Mouse (Mus musculus) adrenal gland (tissue): ENCODE results near the gene Slc26a11.

Experiments
- intact Hi-C: fragments of 180-260 bp; cut with DNase I; formaldehyde crosslinking; loops from one replicate; pipeline ENCODE4 v1.15.1; 2025
- microRNA-seq, 2 experiments: library from miRNA; unstranded; fragments of <30 nt; microRNA quantifications; one replicate each; pipeline ENCODE4; 2019

Gene Slc26a11

DNA sequence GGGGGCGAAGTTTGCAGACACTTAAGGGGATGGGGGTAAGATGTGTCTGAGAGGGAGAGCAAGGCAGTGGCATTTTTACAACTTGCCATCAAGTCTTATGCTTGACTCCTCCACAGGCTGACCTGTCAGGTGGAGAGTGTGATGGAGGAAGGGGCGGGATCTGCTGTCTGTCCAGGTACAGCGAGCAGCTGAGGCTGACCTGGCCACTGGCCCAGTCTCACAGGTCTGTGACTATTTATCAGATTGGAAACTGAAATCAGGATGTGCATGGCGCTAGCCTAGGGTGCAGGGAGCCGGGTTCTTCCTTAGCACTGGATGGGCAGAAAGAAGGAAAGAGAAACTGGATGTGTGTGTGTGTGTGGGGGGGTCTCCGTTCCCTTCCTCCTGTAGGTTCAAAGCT is 38.9 kb downstream of the Slc26a11 start:
- intact Hi-C loops = loop anchor here (5.0 kb wide), 1 partner anchor 37 kb away; the partner anchor contains the start of genes Sgsh and Slc26a11

GRCm38 (mm10) chr11:119395394-119395793 is 40.0 kb downstream of the Slc26a11 start:
- intact Hi-C loops = no loop called here

DNA sequence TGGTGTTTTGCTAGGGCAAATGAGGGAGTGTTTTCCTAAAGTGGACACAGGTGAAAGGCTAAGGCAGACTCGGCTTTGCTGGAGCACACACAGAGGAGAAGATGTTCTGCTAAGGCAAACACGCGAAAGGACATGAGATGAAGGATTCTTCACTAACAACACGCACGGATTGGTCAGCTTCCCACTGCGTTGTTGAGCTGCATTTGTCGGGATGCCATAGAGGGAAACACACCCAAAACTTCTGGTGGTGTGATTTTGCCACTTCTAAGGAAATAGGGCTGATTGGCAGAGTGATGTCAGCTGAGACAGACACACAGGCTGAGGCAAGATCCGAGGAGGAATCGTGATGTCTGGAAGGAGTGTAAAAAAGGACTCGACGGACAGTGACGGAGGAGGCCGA is 40.6 kb downstream of the Slc26a11 start:
- intact Hi-C loops = no loop called here

GRCm38 (mm10) chr11:119396461-119396860 is 41.1 kb downstream of the Slc26a11 start:
- intact Hi-C loops = no loop called here

DNA sequence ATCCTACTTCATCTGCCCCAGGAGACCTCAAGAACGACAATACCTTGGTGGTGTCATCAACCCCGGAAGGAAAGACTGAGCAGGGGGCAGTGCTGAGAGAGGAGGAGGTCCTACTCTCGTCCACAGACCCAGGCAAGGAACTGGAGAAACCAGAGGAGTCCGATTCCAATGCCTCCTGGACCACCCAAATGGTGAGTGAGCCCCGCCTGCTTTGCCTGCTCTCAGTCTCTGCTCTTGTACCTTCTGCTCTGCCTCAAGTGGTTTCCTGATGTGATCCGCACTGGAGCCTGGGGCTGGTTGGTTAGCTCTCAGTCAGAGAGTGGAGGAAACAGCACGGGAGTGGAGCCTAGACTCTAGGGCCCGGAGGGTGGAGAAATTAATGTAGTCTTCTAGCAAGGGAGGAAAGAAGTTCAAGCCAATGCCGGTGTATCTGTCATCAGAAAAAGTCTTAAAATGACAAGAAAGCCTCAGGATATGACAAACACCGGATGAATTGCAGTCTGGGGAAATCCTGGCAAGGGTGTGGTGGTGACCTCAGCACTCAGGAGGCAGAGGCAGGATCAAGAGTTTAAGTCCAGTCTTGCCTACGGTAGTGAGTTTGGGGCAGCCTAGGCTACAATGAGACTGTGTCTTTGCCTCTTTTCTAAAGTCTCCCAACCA is 47.3 kb downstream of the Slc26a11 start:
- intact Hi-C loops = no loop called here

- intact Hi-C loops = loop anchor here (5.0 kb wide), 1 partner anchor 42 kb away; no protein-coding TSS in a partner anchor
Measured at GRCm38 (mm10) chr11:119404627-119405026, 49.3 kb downstream of the Slc26a11 start.

GRCm38 (mm10) chr11:119407381-119407780 is 52.0 kb downstream of the Slc26a11 start:
- intact Hi-C loops = loop anchor here (5.0 kb wide), 1 partner anchor 45 kb away; no protein-coding TSS in a partner anchor

DNA sequence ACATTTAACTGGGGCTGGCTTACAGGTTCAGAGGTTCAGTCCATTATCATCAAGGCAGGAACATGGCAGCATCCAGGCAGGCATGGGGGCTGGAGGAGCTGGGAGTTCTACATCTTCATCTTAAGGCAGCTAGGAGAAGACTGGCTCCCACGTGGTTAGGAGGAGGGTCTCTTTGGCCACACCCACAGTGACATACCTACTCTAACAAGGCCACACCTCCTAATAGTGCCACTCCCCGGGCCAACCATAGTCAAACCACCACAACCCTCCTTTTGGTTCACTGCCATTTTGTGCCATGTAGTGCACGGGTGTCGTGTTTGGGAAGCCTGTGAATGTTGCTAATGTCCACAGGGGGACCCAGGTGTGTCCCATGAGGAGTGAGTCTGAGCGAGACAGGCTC is 52.6 kb downstream of the Slc26a11 start:
- intact Hi-C loops = loop anchor here (5.0 kb wide), 1 partner anchor 46 kb away; no protein-coding TSS in a partner anchor

- intact Hi-C loops = no loop called here
Measured at GRCm38 (mm10) chr11:119419327-119420118, 64.2 kb downstream of the Slc26a11 start.

GRCm38 (mm10) chr11:119420426-119420825 is 65.1 kb downstream of the Slc26a11 start:
- intact Hi-C loops = no loop called here

DNA sequence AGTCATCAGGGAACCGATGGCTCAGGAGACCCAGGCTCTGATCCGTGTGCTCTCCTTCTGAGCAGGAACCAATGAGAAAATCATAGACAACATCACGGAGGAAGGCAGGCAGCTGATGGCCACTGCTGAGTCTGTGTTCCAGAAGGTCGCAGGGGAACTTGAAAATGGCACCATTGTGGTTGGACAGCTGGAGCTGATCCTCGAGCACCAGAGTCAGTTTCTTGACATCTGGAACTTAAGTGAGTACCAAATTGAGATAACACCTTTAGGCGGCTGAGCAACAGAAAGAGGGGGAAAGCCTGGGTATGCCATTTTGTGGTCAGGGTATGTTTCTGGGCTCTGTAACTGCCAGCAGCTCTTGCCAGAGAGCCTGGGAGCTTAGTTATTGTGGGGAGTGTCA is 72.1 kb downstream of the Slc26a11 start:
- intact Hi-C loops = no loop called here

- intact Hi-C loops = no loop called here
Measured at GRCm38 (mm10) chr11:119427986-119428385, 72.6 kb downstream of the Slc26a11 start.

- intact Hi-C loops = no loop called here
Measured at GRCm38 (mm10) chr11:119428649-119429136, 73.3 kb downstream of the Slc26a11 start.

Small RNAs within 50 kb of the gene (microRNA-seq; reads per million reads assigned to microRNA genes)
- 0.34 to 1.4 reads per million in 2 experiments for gene Mir1932
